Mouse (Mus musculus): ENCODE measurements at regions not wholly inside any gene's neighbourhood (a gene's known extent, or its start where the extent isn't known, plus 50 kb on each side); places are given as distances from the start of the nearest gene placed in this dataset.
A peak's percentile ranks its signal among the peaks of the same experiment; 100 is the strongest.
"Not testable (repeated sequence)": the region's sequence is repeated elsewhere in the genome, so short reads cannot be mapped to it uniquely, and the experiment has no call there.

- Histone ChIP-seq H3K4me1 (ENCODE audit: control insufficient read depth, insufficient read depth, low read length) (peaks cover 4% of the 10 kb centered on the region), H3K27ac (ENCODE audit: low read depth, low read length) (no peak overlapping the region), H3K27me3 (ENCODE audit: control insufficient read depth, insufficient read depth, low read length) (no peaks in the 10 kb centered on the region), H3K36me3 (ENCODE audit: control insufficient read depth, insufficient read depth, low read length) (no peaks in the 10 kb centered on the region), H3K9ac (ENCODE audit: low read length) (no peak overlapping the region), H3K4me2 (no peak overlapping the region), H3K4me3 (ENCODE audit: low read depth, low read length) (no peak overlapping the region), H3K9me3 (ENCODE audit: control insufficient read depth, low read length) (no peaks in the 10 kb centered on the region)
- no peak for DNase-seq (ENCODE audit: low spot score, missing footprints)
- no peak for ATAC-seq (ENCODE audit: low FRiP score)
- WGBS, result 90% methylated on average over 8 of the region's 8 CpGs
These were observed 79.8 kb upstream of the Zbtb18 start for GRCm38 (mm10) chr1:177362398-177362797.

GRCm38 (mm10) chr1:177348400-177349092 is 90.5 kb upstream of the Akt3 start:
- no peaks in the 10 kb centered on the region for H3K27me3 ChIP-seq (ENCODE audit: control insufficient read depth, insufficient read depth, low read length)
- H3K9ac ChIP-seq (ENCODE audit: low read length), result no peak overlapping the region
- H3K9me3 ChIP-seq (ENCODE audit: control insufficient read depth, low read length), result no peaks in the 10 kb centered on the region
- no peak overlapping the region for H3K4me2 ChIP-seq
- 93% methylated on average over 17 of the region's 17 CpGs for WGBS
- peaks cover 4% of the 10 kb centered on the region; the same call in 1 of the 2 replicates for H3K4me1 ChIP-seq (ENCODE audit: control insufficient read depth, insufficient read depth, low read length)
- no peak overlapping the region for H3K4me3 ChIP-seq (ENCODE audit: low read depth, low read length)
- no peak overlapping the region for H3K27ac ChIP-seq (ENCODE audit: low read depth, low read length)
- no peaks in the 10 kb centered on the region for H3K36me3 ChIP-seq (ENCODE audit: control insufficient read depth, insufficient read depth, low read length)
- ATAC-seq (ENCODE audit: low FRiP score), result no peak
- no peak for DNase-seq (ENCODE audit: low spot score, missing footprints)

- Histone ChIP-seq H3K36me3 (ENCODE audit: control insufficient read depth, insufficient read depth, low read length) (no peaks in the 10 kb centered on the region), H3K9me3 (ENCODE audit: control insufficient read depth, low read length) (no peaks in the 10 kb centered on the region), H3K4me1 (ENCODE audit: control insufficient read depth, insufficient read depth, low read length) (peaks cover 4% of the 10 kb centered on the region; the same call in 1 of the 2 replicates), H3K9ac (ENCODE audit: low read length) (no peak overlapping the region), H3K27ac (ENCODE audit: low read depth, low read length) (0 out of 2 replicates have a peak overlapping the region, but pooled peaks have one; percentile 48), H3K4me3 (ENCODE audit: low read depth, low read length) (no peak overlapping the region), H3K27me3 (ENCODE audit: control insufficient read depth, insufficient read depth, low read length) (no peaks in the 10 kb centered on the region), H3K4me2 (no peak overlapping the region)
- 28% methylated on average over 4 of the region's 4 CpGs for WGBS
- no peak for DNase-seq (ENCODE audit: low spot score, missing footprints)
- ATAC-seq (ENCODE audit: low FRiP score), result 0 out of 2 replicates have a peak, but pooled peaks have one; percentile 45
These were observed 89.2 kb upstream of the Akt3 start for GRCm38 (mm10) chr1:177347208-177347607.

GRCm38 (mm10) chr1:177346540-177346939 is 88.5 kb upstream of the Akt3 start:
- DNase-seq (ENCODE audit: low spot score, missing footprints) (no peak), ATAC-seq (ENCODE audit: low FRiP score) (no peak)
- Histone ChIP-seq H3K4me1 (ENCODE audit: control insufficient read depth, insufficient read depth, low read length) (peaks cover 4% of the 10 kb centered on the region; the same call in 1 of the 2 replicates), H3K9ac (ENCODE audit: low read length) (no peak overlapping the region), H3K9me3 (ENCODE audit: control insufficient read depth, low read length) (no peaks in the 10 kb centered on the region), H3K4me2 (no peak overlapping the region), H3K27me3 (ENCODE audit: control insufficient read depth, insufficient read depth, low read length) (no peaks in the 10 kb centered on the region), H3K27ac (ENCODE audit: low read depth, low read length) (no peak overlapping the region), H3K36me3 (ENCODE audit: control insufficient read depth, insufficient read depth, low read length) (no peaks in the 10 kb centered on the region), H3K4me3 (ENCODE audit: low read depth, low read length) (no peak overlapping the region)
- 79% methylated on average over 6 of the region's 6 CpGs for WGBS

GRCm38 (mm10) chr1:177345540-177345939 is 87.5 kb upstream of the Akt3 start:
- H3K27ac ChIP-seq (ENCODE audit: low read depth, low read length), result no peak overlapping the region
- DNase-seq (ENCODE audit: low spot score, missing footprints), result peak; percentile 17
- no peak overlapping the region for H3K9ac ChIP-seq (ENCODE audit: low read length)
- H3K36me3 ChIP-seq (ENCODE audit: control insufficient read depth, insufficient read depth, low read length), result no peaks in the 10 kb centered on the region
- no peak overlapping the region for H3K4me2 ChIP-seq
- H3K9me3 ChIP-seq (ENCODE audit: control insufficient read depth, low read length), result no peaks in the 10 kb centered on the region
- WGBS, result 87% methylated on average over 6 of the region's 6 CpGs
- peaks cover 4% of the 10 kb centered on the region; the same call in 1 of the 2 replicates for H3K4me1 ChIP-seq (ENCODE audit: control insufficient read depth, insufficient read depth, low read length)
- no peak overlapping the region for H3K4me3 ChIP-seq (ENCODE audit: low read depth, low read length)
- no peak for ATAC-seq (ENCODE audit: low FRiP score)
- H3K27me3 ChIP-seq (ENCODE audit: control insufficient read depth, insufficient read depth, low read length), result no peaks in the 10 kb centered on the region

GRCm38 (mm10) chr1:177343949-177344348 is 85.9 kb upstream of the Akt3 start:
- Histone ChIP-seq H3K4me3 (ENCODE audit: low read depth, low read length) (no peak overlapping the region), H3K4me1 (ENCODE audit: control insufficient read depth, insufficient read depth, low read length) (peaks cover 4% of the 10 kb centered on the region; the same call in 1 of the 2 replicates), H3K9me3 (ENCODE audit: control insufficient read depth, low read length) (no peaks in the 10 kb centered on the region), H3K27ac (ENCODE audit: low read depth, low read length) (no peak overlapping the region), H3K4me2 (no peak overlapping the region), H3K27me3 (ENCODE audit: control insufficient read depth, insufficient read depth, low read length) (no peaks in the 10 kb centered on the region), H3K36me3 (ENCODE audit: control insufficient read depth, insufficient read depth, low read length) (no peaks in the 10 kb centered on the region), H3K9ac (ENCODE audit: low read length) (no peak overlapping the region)
- 83% methylated on average over 4 of the region's 4 CpGs for WGBS
- ATAC-seq (ENCODE audit: low FRiP score) (no peak), DNase-seq (ENCODE audit: low spot score, missing footprints) (no peak)

- no peak for ATAC-seq (ENCODE audit: low FRiP score)
- no peak overlapping the region for H3K4me3 ChIP-seq (ENCODE audit: low read depth, low read length)
- H3K27me3 ChIP-seq (ENCODE audit: control insufficient read depth, insufficient read depth, low read length), result no peaks in the 10 kb centered on the region
- no peak overlapping the region for H3K9ac ChIP-seq (ENCODE audit: low read length)
- H3K4me2 ChIP-seq, result no peak overlapping the region
- no peaks in the 10 kb centered on the region for H3K36me3 ChIP-seq (ENCODE audit: control insufficient read depth, insufficient read depth, low read length)
- DNase-seq (ENCODE audit: low spot score, missing footprints), result peak; percentile 75
- no peak overlapping the region for H3K27ac ChIP-seq (ENCODE audit: low read depth, low read length)
- WGBS, result 75% methylated on average over 6 of the region's 6 CpGs
- no peaks in the 10 kb centered on the region for H3K9me3 ChIP-seq (ENCODE audit: control insufficient read depth, low read length)
- peaks cover 8% of the 10 kb centered on the region for H3K4me1 ChIP-seq (ENCODE audit: control insufficient read depth, insufficient read depth, low read length)
These were observed 85.1 kb upstream of the Akt3 start for GRCm38 (mm10) chr1:177343121-177343520.

- Histone ChIP-seq H3K9me3 (ENCODE audit: control insufficient read depth, low read length) (no peaks in the 10 kb centered on the region), H3K27ac (ENCODE audit: low read depth, low read length) (no peak overlapping the region), H3K4me2 (no peak overlapping the region), H3K9ac (ENCODE audit: low read length) (no peak overlapping the region), H3K4me1 (ENCODE audit: control insufficient read depth, insufficient read depth, low read length) (peaks cover 14% of the 10 kb centered on the region), H3K36me3 (ENCODE audit: control insufficient read depth, insufficient read depth, low read length) (no peaks in the 10 kb centered on the region), H3K27me3 (ENCODE audit: control insufficient read depth, insufficient read depth, low read length) (no peaks in the 10 kb centered on the region), H3K4me3 (ENCODE audit: low read depth, low read length) (no peak overlapping the region)
- DNase-seq (ENCODE audit: low spot score, missing footprints) (peak; percentile 81), ATAC-seq (ENCODE audit: low FRiP score) (no peak)
- WGBS, result 75% methylated on average over 3 of the region's 3 CpGs
These were observed 82.2 kb upstream of the Akt3 start for GRCm38 (mm10) chr1:177340232-177340631.

- 56% methylated on average over 11 of the region's 13 CpGs for WGBS
- not testable (repeated sequence) for H3K36me3 ChIP-seq (ENCODE audit: control insufficient read depth, insufficient read depth, low read length); ATAC-seq (ENCODE audit: low FRiP score); H3K9me3 ChIP-seq (ENCODE audit: control insufficient read depth, low read length); H3K27me3 ChIP-seq (ENCODE audit: control insufficient read depth, insufficient read depth, low read length)
- DNase-seq (ENCODE audit: low spot score, missing footprints), result peak; percentile 78
- peak overlapping the region; percentile 45 for H3K4me2 ChIP-seq
- peaks cover 16% of the 10 kb centered on the region for H3K4me1 ChIP-seq (ENCODE audit: control insufficient read depth, insufficient read depth, low read length)
- H3K9ac ChIP-seq (ENCODE audit: low read length), result peak overlapping the region; percentile 56; the same call in 1 of the 2 replicates
- peak overlapping the region; percentile 90 for H3K27ac ChIP-seq (ENCODE audit: low read depth, low read length)
- peak overlapping the region; percentile 18 for H3K4me3 ChIP-seq (ENCODE audit: low read depth, low read length)
These were observed 81.3 kb upstream of the Akt3 start for GRCm38 (mm10) chr1:177339207-177339787.
